Mouse (Mus musculus) Patski (cell line): ENCODE data around the gene Xrcc3. TPM values are rescaled to one million over a fixed set of nuclear protein-coding genes. Genes with fewer than 3 reads are reported as not detected.

Experiments used
- ATAC-seq: fragments of 100-300 bp; one replicate; pipeline ENCODE4 v1.8.0; 2021
- CTCF ChIA-PET: fragments of 350-600 bp; sonication (Branson Sonifier 250); formaldehyde crosslinking; loops from one replicate; lab custom pipeline; 2022; ENCODE audit warnings: inconsistent platforms; lab: Charles Lee
- POLR2A ChIA-PET: fragments of 350-600 bp; sonication (Branson Sonifier 250); formaldehyde crosslinking; loops from one replicate; lab custom pipeline; 2022; ENCODE audit warnings: antibody characterized with exemption, inconsistent platforms; lab: Charles Lee
- DNase-seq: peaks from one replicate; pipeline ENCODE4 v3.0.0-alpha.2; 2011; ENCODE audit warnings: low read depth, low spot score
- H3K27me3 ChIP-seq: fragments of 371-371 bp; one replicate; pipeline ENCODE4 v1.5.1; 2021
- CTCF ChIP-seq: fragments of 100-300 bp; IDR thresholded peaks from one replicate; pipeline ENCODE4 v1.5.1; 2021
- in situ Hi-C: fragments of 300-500 bp; cut with MboI; formaldehyde crosslinking; loops from 3 replicates; pipeline ENCODE4 v1.11.1; 2018; ENCODE audit warnings: low pct_unique_long_range_greater_than_20kb, mixed read lengths
- polyA plus RNA-seq: library from polyadenylated mRNA; unstranded; gene quantifications from one replicate; pipeline ENCODE4 v1.2.3, GENCODE M21; 2021

The Xrcc3 gene
- polyA plus RNA-seq, 1 experiment from 2014 or later: 4.1 TPM

DNA sequence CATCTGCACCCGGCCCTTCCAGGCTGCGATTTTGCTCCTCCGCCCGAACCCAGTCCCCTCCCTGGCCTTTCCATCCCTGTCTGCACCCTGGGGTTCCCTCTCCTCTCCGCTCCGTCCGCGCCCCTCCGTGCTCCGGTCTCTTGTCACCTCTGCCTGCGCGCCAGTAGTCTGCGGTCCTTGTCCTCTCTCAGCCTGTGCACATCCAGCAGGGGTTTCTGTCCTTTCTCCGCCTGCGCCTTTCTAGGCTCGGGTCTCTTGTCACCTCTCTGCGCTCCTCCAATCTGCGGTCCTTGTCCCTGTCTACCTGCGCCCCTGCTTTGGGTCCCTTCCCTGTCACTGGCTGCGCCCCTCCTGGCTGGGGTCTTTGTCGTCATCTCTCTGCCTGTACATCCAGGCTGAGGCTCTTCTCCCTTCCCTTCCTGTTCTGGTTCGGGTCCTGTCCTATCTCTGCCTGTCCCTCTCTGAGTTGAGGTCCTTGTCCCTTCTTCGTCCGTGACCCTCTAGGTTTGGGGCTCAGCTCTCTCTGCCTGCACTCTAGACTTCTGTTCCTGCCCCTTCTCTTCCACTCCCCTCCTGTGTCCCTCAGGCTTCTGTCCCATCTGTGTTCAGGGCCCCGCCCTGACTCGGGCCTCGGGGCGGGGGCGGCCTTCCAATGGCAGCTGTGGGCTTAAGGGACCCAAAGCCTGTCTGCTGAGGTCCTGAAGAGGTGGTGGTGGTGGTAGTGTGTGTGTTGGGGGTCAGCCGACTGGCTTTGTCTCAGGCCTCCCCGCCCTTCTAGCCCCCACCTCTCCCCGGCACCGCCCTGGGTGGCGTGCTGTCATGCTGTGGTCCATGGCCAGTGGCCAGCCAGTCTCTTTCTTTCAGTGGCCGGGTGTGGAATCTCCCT lies 54.3 kb downstream of the Xrcc3 start:
- no peaks in the 10 kb centered on the region for H3K27me3 ChIP-seq
- DNase-seq: no peak
- POLR2A ChIA-PET: no interaction called here
- peak; percentile 17 for ATAC-seq
- in situ Hi-C loops: no loop called here
- TF ChIP-seq CTCF: no peak
- CTCF ChIA-PET: no interaction called here

DNA sequence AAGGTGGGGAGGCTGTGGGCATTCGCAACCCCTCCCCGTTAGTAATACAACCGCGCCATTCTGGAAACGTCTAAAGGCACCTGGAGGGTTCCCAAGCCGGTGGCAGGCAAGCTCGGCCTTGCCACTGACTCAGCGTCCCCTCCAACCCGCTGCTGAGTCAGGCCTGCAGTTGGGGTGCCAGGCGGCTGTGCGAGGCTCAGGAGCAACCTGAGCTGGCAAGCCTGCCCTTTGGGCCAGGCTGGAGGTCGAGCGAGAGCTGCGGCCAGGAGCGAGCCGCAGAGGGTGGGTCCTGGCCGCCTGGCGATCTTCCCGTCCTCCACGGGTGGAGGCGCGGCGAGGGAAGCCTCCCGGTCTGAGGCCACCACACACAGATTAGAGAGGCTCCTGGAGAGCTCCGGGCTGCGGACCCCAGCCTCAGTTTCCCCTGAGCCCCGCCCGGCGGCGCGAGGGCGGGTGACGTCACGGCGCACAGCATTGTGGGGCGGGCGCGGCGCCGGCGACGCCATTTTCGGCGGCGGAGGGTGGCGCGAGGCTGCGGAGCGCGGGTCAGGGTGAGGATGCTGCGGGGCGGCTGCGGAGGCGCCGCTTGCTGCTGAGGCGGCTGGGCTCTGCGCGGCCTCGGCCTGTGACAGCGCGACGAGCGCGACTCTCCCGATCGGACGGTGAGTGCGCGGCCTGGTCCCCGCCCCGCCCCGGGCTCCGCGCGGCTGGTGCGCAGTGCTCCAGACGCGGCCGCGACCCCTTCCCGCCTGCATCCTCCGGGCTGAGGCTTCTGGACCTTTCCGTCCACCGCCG lies 55.1 kb downstream of the Xrcc3 start, which contains the start of gene Klc1:
Gene Klc1, plus strand, starts transcription at position 469 of the 795 bp plus-strand sequence.
- DNase-seq (no peak), ATAC-seq (peak; percentile 37)
- in situ Hi-C loops: no loop called here
- no peak for TF ChIP-seq CTCF
- CTCF ChIA-PET: no interaction called here
- POLR2A ChIA-PET: no interaction called here
- H3K27me3 ChIP-seq: no peaks in the 10 kb centered on the region

DNA sequence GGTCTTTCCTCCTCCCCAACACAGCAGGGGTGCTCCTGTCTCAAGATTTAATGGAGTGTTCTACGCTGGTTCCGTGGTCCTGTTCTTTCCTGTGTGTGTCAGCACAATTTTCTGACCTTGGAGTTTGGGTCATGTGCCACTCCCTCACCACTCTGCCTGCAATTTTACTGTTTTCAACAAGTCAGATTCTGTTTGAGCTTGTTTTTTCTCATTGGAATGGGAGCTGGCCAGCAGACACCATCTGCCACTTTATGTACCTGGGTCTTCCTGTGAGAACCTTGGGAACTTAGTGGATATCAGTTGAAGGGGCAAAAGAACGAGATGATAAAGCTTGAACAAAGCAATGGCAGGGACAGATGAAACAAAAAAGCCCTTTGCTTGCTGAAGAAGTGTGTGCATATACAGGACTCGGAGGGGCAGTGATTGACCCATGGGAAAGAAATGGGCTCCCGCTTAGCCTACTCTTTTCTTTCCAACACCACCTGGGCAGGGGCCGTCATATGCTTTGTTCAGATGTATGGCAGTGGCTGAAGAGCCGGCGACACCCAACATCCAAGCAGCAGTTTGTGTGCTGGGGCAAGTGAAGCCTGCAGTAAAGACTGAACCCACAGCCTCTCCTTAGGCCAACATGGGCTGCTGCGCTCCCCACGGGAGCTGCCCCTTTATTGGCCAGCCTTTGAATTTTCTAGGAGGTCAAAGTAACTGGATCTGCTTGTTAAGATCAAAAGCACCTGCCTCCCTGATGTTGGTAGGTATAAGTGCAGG lies 55.9 kb downstream of the Xrcc3 start:
- TF ChIP-seq CTCF: no peak
- CTCF ChIA-PET: no interaction called here
- POLR2A ChIA-PET: no interaction called here
- no peak for ATAC-seq
- in situ Hi-C loops: no loop called here
- no peaks in the 10 kb centered on the region for H3K27me3 ChIP-seq
- no peak for DNase-seq

DNA sequence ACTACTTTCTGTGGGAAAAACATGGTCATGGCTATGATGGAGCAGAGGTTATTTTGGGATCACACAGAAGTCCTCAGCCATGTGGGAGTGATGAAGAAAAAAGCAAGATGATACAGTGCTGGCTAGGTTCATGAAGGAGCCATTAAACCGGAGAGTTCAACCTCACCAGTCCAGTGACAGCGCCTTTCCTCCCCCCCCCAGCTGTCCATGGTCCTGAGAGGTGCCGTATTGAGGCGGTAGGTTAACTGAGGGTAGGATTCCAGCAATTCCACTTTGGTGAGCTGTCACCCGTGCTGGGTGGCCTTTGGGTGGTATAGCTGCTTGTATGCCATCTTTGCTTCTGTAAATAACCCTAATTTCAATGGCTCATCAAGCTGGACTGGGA lies 57.0 kb downstream of the Xrcc3 start:
- POLR2A ChIA-PET: no interaction called here
- no peak for TF ChIP-seq CTCF
- ATAC-seq (no peak), DNase-seq (no peak)
- in situ Hi-C loops: no loop called here
- H3K27me3 ChIP-seq: no peaks in the 10 kb centered on the region
- CTCF ChIA-PET: no interaction called here

DNA sequence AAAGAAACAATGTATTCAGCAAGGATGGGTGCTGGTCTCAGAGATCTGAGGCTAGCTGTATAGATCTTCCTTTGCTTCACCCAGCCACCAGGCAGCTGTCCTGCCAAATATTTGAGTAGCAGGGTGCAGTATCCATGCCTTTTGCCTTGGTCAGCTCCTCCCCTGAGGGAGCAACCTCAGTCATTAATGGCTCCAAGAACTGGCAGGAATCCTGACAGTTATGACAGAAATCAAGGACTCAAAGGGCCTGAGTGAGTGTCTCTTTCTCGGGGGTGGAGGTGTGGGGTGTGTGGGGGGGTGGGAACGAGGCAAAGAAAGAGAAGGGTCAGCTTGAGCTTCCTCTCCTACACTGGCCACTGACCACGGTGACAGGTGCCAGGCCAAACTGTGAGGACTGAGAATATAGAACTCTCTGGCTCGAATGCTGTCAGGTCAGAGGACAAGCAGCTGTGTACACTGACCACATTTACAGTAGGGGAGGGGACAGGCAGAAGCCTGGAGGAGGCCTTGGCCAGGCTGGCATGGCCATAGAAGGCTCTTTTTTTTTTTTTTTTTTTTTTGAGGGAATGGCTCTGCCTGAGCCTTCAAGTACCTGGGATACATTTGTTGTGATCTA lies 57.5 kb downstream of the Xrcc3 start:
- in situ Hi-C loops: no loop called here
- ATAC-seq (no peak), DNase-seq (no peak)
- no peaks in the 10 kb centered on the region for H3K27me3 ChIP-seq
- CTCF ChIA-PET: no interaction called here
- TF ChIP-seq CTCF: no peak
- POLR2A ChIA-PET: interaction anchor here (1.0 kb wide), 1 partner anchor 17 kb away, joined by 3 read pairs; no protein-coding TSS in a partner anchor

DNA sequence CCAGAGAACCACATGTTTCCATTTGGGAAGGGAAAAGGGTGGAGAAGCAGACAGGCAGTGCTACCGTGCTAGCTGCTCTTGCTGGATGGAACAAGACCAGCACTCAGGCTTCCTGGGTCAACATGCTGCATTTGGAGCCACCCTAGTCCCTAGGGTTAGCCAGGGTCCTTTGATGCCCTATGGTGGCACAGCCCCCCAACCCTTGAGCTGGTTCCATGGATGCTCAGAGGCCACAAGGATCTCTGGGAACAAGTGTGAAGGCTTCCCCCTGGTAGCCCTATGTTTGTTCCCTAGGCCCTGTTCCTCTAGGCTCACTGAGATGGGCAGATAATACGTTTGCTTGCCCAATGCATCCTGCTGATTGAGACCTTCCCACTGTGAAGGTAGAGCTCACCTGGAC lies 58.4 kb downstream of the Xrcc3 start:
- POLR2A ChIA-PET: interaction anchor here (1.0 kb wide), 1 partner anchor 16 kb away, joined by 3 read pairs; no protein-coding TSS in a partner anchor

DNA sequence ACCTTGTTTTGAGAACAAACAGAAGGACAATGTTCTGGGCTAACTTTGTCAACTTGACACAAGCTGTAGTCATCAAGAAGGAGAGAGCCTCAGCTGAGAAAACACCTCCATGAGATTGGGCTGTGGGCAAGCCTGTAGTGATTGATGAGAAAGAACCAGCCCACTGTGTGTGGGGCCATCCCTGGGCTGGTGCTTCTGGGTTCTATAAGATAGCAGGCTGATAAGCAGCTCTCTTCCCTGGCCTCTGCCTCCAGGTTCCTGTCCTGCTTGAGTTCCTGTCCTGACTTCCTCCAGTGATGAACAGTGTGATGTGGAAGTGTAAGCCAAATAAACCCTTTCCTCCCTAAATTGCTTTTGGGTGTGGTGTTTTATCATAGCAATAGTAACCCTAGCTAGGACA lies 59.0 kb downstream of the Xrcc3 start:
- ChIA-PET CTCF (no interaction called here), POLR2A (no interaction called here)
- DNase-seq (no peak), ATAC-seq (no peak)
- H3K27me3 ChIP-seq: no peaks in the 10 kb centered on the region
- TF ChIP-seq CTCF: no peak
- in situ Hi-C loops: no loop called here

More for the DNA sequence above, 58.4 kb downstream of the Xrcc3 start:
- H3K27me3 ChIP-seq: no peaks in the 10 kb centered on the region
- in situ Hi-C loops: no loop called here
- ATAC-seq: no peak
- CTCF ChIA-PET: no interaction called here
- no peak for DNase-seq
- no peak for TF ChIP-seq CTCF

DNA sequence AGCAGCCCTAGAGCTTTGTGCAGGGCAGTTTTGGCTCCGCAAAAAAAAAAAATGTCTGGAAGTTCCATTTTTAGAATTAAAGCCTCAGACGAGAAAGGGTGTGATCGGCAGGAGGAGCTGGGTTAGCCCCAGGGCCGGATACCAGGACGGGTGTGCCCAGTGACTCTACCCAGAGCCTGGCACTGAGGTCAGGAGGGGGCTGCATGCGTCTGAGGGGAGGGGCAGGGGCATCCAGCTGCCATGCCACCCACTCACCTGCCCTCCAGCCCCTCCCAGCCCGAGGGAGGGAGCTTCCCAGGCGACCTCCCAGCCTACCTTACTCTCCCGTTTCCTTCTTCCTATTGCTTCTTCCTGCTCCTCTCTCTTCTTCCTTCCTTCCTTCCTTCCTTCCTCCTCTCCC lies 60.3 kb downstream of the Xrcc3 start:
- no peaks in the 10 kb centered on the region for H3K27me3 ChIP-seq
- in situ Hi-C loops: no loop called here
- POLR2A ChIA-PET: no interaction called here
- TF ChIP-seq CTCF: no peak
- ATAC-seq (no peak), DNase-seq (no peak)
- CTCF ChIA-PET: no interaction called here

Other genes with a start within 250 kb of the Xrcc3 start
- 85.4 TPM for gene Mark3, start 239.3 kb downstream of the Xrcc3 start, polyA plus RNA-seq
- 69.4 TPM for gene Ckb, start 141.5 kb downstream of the Xrcc3 start, polyA plus RNA-seq
- 12.9 TPM for gene Trmt61a, start 135.8 kb downstream of the Xrcc3 start, polyA plus RNA-seq
- gene Bag5, start 100.6 kb downstream of the Xrcc3 start, polyA plus RNA-seq: 40.1 TPM
- gene Apopt1, start 100.6 kb downstream of the Xrcc3 start, polyA plus RNA-seq: 36.7 TPM
- gene Klc1, start 55.0 kb downstream of the Xrcc3 start, polyA plus RNA-seq: 110 TPM
- 42.1 TPM for gene Zfyve21, start 297 bp upstream of the Xrcc3 start, polyA plus RNA-seq
- 6.9 TPM for gene Ppp1r13b, start 94.2 kb upstream of the Xrcc3 start, polyA plus RNA-seq
- gene Atp5mpl, start 153.1 kb upstream of the Xrcc3 start, polyA plus RNA-seq: 472 TPM
- gene Tdrd9, start 157.7 kb upstream of the Xrcc3 start, polyA plus RNA-seq: 0.21 TPM
- not detected for gene Rd3l, start 167.4 kb upstream of the Xrcc3 start, polyA plus RNA-seq